Comparison of ENCODE assay signal across 10 mouse cellular contexts in genomic region chr5:4193247-4193628, GRCm38 (mm10). TPM values are rescaled to one million over a fixed set of nuclear protein-coding genes. Genes with fewer than 3 reads are reported as not detected.
DNase-seq lines count a peak whose midpoint lies in the region; ATAC-seq and TF ChIP-seq lines count a peak whose summit lies in the region.
"Had no signal": no experiment of that assay in that cellular context is flagged by ENCODE, and none has a peak within 500 bp of the region (broad histone marks: within the 10 kb centered on the region; RNA-seq: fewer than 3 reads in every experiment).

No protein-coding gene starts in this region.

- H3K9me3 ChIP-seq in heart, embryonic 11.5 days (replicated peaks; ENCODE audit: control insufficient read depth, low read length): peaks cover 3% of the 10 kb centered on the region; the same call in 1 of the 2 replicates
- H3K9me3 ChIP-seq in ES-E14 (ENCODE audit: control insufficient read depth, insufficient read depth, low read depth, low read length): no peaks in the 10 kb centered on the region
- no peaks in the 10 kb centered on the region; the same call in none of the 2 replicates for H3K9me3 ChIP-seq in hindbrain, embryonic 12.5 days (replicated peaks)
- peaks cover 5% of the 10 kb centered on the region; the same call in 1 of the 2 replicates for H3K9me3 ChIP-seq in midbrain, embryonic 10.5 days (replicated peaks)

- H3K27ac ChIP-seq in heart, embryonic 11.5 days (ENCODE audit: low read depth, low read length): no peak overlapping the region
- no peak overlapping the region for H3K27ac ChIP-seq in ES-E14 (ENCODE audit: insufficient read depth, low read depth, low read length, poor library complexity, severe bottlenecking)
- no peak overlapping the region for H3K27ac ChIP-seq in hindbrain, embryonic 12.5 days
- no peak overlapping the region for H3K27ac ChIP-seq in midbrain, embryonic 10.5 days (replicated peaks)

- WGBS in heart, embryonic 11.5 days (ENCODE audit: insufficient replicate concordance): 67% methylated on average over 5 of the region's 5 CpGs
- 88% methylated on average over 5 of the region's 5 CpGs for WGBS in hindbrain, embryonic 12.5 days
- 89% methylated on average over 5 of the region's 5 CpGs for WGBS in midbrain, embryonic 10.5 days

- no peak overlapping the region for H3K9ac ChIP-seq in heart, embryonic 11.5 days (ENCODE audit: low read depth, low read length)
- H3K9ac ChIP-seq in ES-E14 (ENCODE audit: insufficient read depth, low read depth, low read length, poor library complexity, severe bottlenecking): no peak overlapping the region; the same call in 1 of the 2 replicates
- H3K9ac ChIP-seq in hindbrain, embryonic 12.5 days: no peak overlapping the region

- intact Hi-C loops in heart, postnatal 25 days (cut with DNase I): loop anchor here (2.0 kb wide), 1 partner anchor 546 kb away; no protein-coding TSS in a partner anchor

- peak overlapping the region; percentile 35 for H3K4me3 ChIP-seq in heart, embryonic 11.5 days (ENCODE audit: low read depth, low read length)
- peak overlapping the region; percentile 67 to 86; a peak in 3 of 4 replicates for H3K4me3 ChIP-seq in ES-E14 (ENCODE audit: insufficient read depth in 1 of 2, low read depth in 1 of 2, low read length in 2 of 2, poor library complexity in 1 of 2, severe bottlenecking in 1 of 2)
- no peak overlapping the region for H3K4me3 ChIP-seq in hindbrain, embryonic 12.5 days
- H3K4me3 ChIP-seq in midbrain, embryonic 10.5 days: peak overlapping the region; percentile 52

- no peak for DNase-seq in heart, postnatal 25 days (ENCODE audit: low spot score)
- DNase-seq in ES-E14 (ENCODE audit: low read depth, low spot score): no peak
- DNase-seq in midbrain, embryonic 10.5 days (ENCODE audit: low spot score): no peak
- no peak for DNase-seq in right cerebral cortex, postnatal 25 days
- no peak for DNase-seq in adrenal gland, adult 8-10 months
- DNase-seq in right cerebral cortex, adult 18-20 months: no peak
- DNase-seq: cerebellum, adult 8-10 months; lung, adult 2 months had no signal

- in situ Hi-C loops in ES-E14 (cut with MboI; ENCODE audit: low sequenced_read_pairs in 2 of 2, unreplicated experiment in 2 of 2): no loop called here

- no peaks in the 10 kb centered on the region for H3K36me3 ChIP-seq in heart, embryonic 11.5 days (ENCODE audit: control insufficient read depth, insufficient read depth, low read length)
- no peaks in the 10 kb centered on the region for H3K36me3 ChIP-seq in ES-E14 (ENCODE audit: control insufficient read depth, insufficient read depth, low read length, poor library complexity, severe bottlenecking)
- H3K36me3 ChIP-seq in hindbrain, embryonic 12.5 days: no peaks in the 10 kb centered on the region
- no peaks in the 10 kb centered on the region for H3K36me3 ChIP-seq in midbrain, embryonic 10.5 days

- no peaks in the 10 kb centered on the region for H3K27me3 ChIP-seq in heart, embryonic 11.5 days (ENCODE audit: control insufficient read depth, insufficient read depth, low read length)
- no peaks in the 10 kb centered on the region for H3K27me3 ChIP-seq in hindbrain, embryonic 12.5 days
- no peaks in the 10 kb centered on the region for H3K27me3 ChIP-seq in midbrain, embryonic 10.5 days (ENCODE audit: low read depth, poor library complexity, severe bottlenecking)

- no peak for ATAC-seq in heart, embryonic 11.5 days (replicated peaks; ENCODE audit: insufficient number of reproducible peaks, low FRiP score, low TSS enrichment)
- ATAC-seq in hindbrain, embryonic 12.5 days (ENCODE audit: low FRiP score): no peak

- peak overlapping the region; percentile 59 for H3K4me2 ChIP-seq in heart, embryonic 11.5 days
- peak overlapping the region; percentile 58 for H3K4me2 ChIP-seq in hindbrain, embryonic 12.5 days (replicated peaks)

- H3K4me1 ChIP-seq in heart, embryonic 11.5 days (ENCODE audit: control insufficient read depth, insufficient read depth, low read length): 0 out of 2 replicates have a peak, but pooled peaks cover 2% of the 10 kb centered on the region
- H3K4me1 ChIP-seq in ES-E14 (ENCODE audit: control insufficient read depth in 2 of 2, insufficient read depth in 2 of 2, low read length in 2 of 2, poor library complexity in 1 of 2): peaks cover 3 to 6% of the 10 kb centered on the region in 2 experiments; a peak in 2 of 4 replicates
- H3K4me1 ChIP-seq in hindbrain, embryonic 12.5 days: peaks cover 3% of the 10 kb centered on the region
- peaks cover 11% of the 10 kb centered on the region for H3K4me1 ChIP-seq in midbrain, embryonic 10.5 days

TF ChIP-seq in ES-E14, 5 proteins besides CTCF, POLR2A, EP300 and RAD21:
- no peak for TF ChIP-seq ZC3H11A (IDR thresholded peaks at IDR 0.05; ENCODE audit: borderline replicate concordance, low read depth, low read length)
- TF ChIP-seq MAFK (IDR thresholded peaks at IDR 0.05; ENCODE audit: insufficient read depth, low read depth, low read length): no peak
- TF ChIP-seq CHD2 (IDR thresholded peaks at IDR 0.05; ENCODE audit: low read depth, low read length): no peak
- TF ChIP-seq HCFC1 (IDR thresholded peaks at IDR 0.05; ENCODE audit: borderline replicate concordance, insufficient read depth, low read length): no peak
- TF ChIP-seq ZNF384 (IDR thresholded peaks at IDR 0.05; ENCODE audit: low read depth, low read length): no peak

RNA-seq across cellular contexts. Expression of gene Mterf1b, which starts 1.1 kb away (rescaled TPM):
- 2.4 and 2.6 TPM in 2 replicates for polyA plus RNA-seq in heart, embryonic 11.5 days (2014; fragmentation: Nextera tagmentation; extraction: Ambion mirVana)
- total RNA-seq in heart, postnatal 25 days (2021): 1 to 10 TPM; 2.0 TPM
- total RNA-seq in ES-E14 (2012; rRNA removed): 2.5 and 4.1 TPM in 2 replicates
- polyA plus RNA-seq in hindbrain, embryonic 12.5 days (2016; fragmentation: Nextera tagmentation; extraction: Ambion mirVana): 2.9 and 4.1 TPM in 2 replicates
- polyA plus RNA-seq in midbrain, embryonic 10.5 days (2016; fragmentation: Nextera tagmentation; extraction: Ambion mirVana): 3.0 and 4.0 TPM in 2 replicates
- total RNA-seq in adrenal gland, adult 8-10 months (2022): 1 to 10 TPM; 5.0 to 8.9 (median 6.8) TPM
